Mouse (Mus musculus) midbrain, embryonic 10.5 days (tissue): ENCODE measurements around the gene Ly6g6e. TPM values are rescaled to one million over a fixed set of nuclear protein-coding genes. Genes with fewer than 3 reads are reported as not detected.

Experiments
- DNase-seq: peaks from one replicate; pipeline ENCODE4 v3.0.0-alpha.2; 2017; ENCODE audit warnings: low spot score
- H3K27ac ChIP-seq: fragments of 300-500 bp; sonication (generic); replicated peaks from 2 replicates; pipeline ENCODE4 v1.5.1; 2016; ENCODE audit warnings: mild to moderate bottlenecking
- H3K27me3 ChIP-seq: fragments of 300-500 bp; sonication (generic); 2 replicates; pipeline ENCODE4 v1.6.1; 2016; ENCODE audit warnings: low read depth, mild to moderate bottlenecking; ENCODE audit not compliant: poor library complexity, severe bottlenecking
- H3K36me3 ChIP-seq: fragments of 300-500 bp; sonication (generic); 2 replicates; pipeline ENCODE4 v1.6.1; 2016; ENCODE audit warnings: mild to moderate bottlenecking, moderate library complexity
- H3K4me1 ChIP-seq: fragments of 300-500 bp; sonication (generic); 2 replicates; pipeline ENCODE4 v1.6.1; 2016
- H3K4me3 ChIP-seq: fragments of 300-500 bp; sonication (generic); 2 replicates; pipeline ENCODE4 v1.5.1; 2016; ENCODE audit warnings: mild to moderate bottlenecking, moderate library complexity
- H3K9me3 ChIP-seq: fragments of 300-500 bp; sonication (generic); replicated peaks from 2 replicates; pipeline ENCODE4 v1.6.1; 2016; ENCODE audit warnings: mild to moderate bottlenecking
- WGBS: fragments of 180-500 bp; shearing (Covaris S2); methylation state at CpG from one replicate; pipeline ENCODE4 v1.1.7; 2016; 5-methylcytosine and 5-hydroxymethylcytosine counted together
- polyA plus RNA-seq: library from polyadenylated mRNA; unstranded; fragments of >200 nt; fragmentation: Nextera tagmentation; extraction: Ambion mirVana; gene quantifications from 2 replicates; pipeline ENCODE4 v1.2.1, GENCODE M21; 2016

The Ly6g6e gene
- polyA plus RNA-seq, 1 experiment from 2014 or later: 0.59 TPM

DNA sequence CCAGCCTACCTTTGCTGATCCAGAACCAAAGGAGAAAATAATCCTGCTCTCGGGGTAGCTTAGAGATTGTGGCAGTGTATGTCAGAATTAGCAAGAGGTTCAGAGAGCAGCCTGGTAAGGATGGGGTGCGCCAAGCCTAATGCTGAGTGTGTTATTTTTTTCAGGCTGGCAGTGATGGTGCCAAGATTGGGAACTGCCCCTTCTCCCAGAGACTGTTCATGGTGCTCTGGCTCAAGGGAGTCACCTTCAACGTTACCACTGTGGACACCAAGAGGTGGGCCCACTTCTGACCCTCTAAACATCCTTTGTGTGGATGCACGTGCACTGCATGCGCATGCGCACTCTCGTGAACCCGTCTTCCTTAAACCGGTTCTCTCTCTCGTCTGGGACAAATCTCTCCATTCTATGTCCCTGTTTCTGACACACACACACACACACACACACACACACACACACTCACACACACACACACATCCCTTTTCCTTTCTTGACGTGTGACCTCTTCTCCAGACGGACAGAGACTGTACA is 24.4 kb upstream of the Ly6g6e start:
- H3K36me3 ChIP-seq: peaks cover 50% of the 10 kb centered on the region
- H3K9me3 ChIP-seq: no peaks in the 10 kb centered on the region; the same call in 1 of the 2 replicates
- WGBS: 85% methylated on average over 12 of the region's 12 CpGs
- DNase-seq: no peak
- no peaks in the 10 kb centered on the region for H3K27me3 ChIP-seq
- peaks cover 57% of the 10 kb centered on the region for H3K4me1 ChIP-seq
- H3K27ac ChIP-seq: peak overlapping the region; percentile 97
- H3K4me3 ChIP-seq: peak overlapping the region; percentile 70

DNA sequence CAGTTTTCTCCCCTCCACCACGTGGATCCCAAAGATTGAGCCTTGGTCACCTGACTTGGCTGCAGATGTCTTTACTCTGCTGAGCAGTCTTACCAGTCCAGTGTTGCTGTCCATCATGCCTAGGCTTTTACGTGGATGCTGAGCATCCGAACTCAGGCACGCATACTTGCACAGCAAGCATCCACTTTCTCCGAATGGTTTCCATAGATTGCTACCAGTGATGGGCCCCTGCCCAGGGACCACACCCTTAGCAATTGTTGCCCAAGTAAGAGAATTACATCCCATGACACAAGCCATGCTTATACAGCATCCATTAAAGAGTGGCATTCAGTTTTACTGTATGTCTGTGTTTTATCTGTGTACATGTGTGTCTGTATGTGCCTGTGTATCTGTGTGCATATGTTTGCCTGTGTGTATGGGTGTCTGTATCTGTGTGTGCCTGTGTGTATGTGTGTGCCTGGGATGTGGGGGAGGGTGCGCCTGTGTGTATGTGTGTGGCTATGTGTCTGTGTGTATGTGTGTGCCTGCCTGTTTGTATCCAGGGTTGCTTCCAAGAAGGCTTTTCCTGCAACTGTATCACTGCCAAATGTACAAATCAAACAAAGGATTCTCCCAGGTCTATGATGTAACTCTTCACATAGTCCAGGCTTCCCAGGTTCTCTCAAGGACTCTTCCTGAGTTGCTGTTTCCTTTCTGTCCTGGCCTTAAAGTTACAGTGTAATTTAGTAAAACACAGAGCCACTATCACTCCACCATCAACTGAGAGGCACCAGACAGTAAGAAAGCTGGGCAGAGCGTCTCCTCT is 20.8 kb upstream of the Ly6g6e start:
- H3K36me3 ChIP-seq: peaks cover 69% of the 10 kb centered on the region
- no peak overlapping the region for H3K27ac ChIP-seq
- 0 out of 2 replicates have a peak overlapping the region, but pooled peaks have one; percentile 2 for H3K4me3 ChIP-seq
- H3K9me3 ChIP-seq: no peaks in the 10 kb centered on the region; the same call in 1 of the 2 replicates
- no peaks in the 10 kb centered on the region for H3K27me3 ChIP-seq
- H3K4me1 ChIP-seq: peaks cover 46% of the 10 kb centered on the region
- DNase-seq: no peak
- 95% methylated on average over 7 of the region's 7 CpGs for WGBS

- no peaks in the 10 kb centered on the region; the same call in 1 of the 2 replicates for H3K9me3 ChIP-seq
- H3K4me1 ChIP-seq: peaks cover 42% of the 10 kb centered on the region
- H3K36me3 ChIP-seq: peaks cover 80% of the 10 kb centered on the region
- H3K27ac ChIP-seq: no peak overlapping the region
- 86% methylated on average over 3 of the region's 3 CpGs for WGBS
- no peak overlapping the region for H3K4me3 ChIP-seq
- DNase-seq: no peak
- peaks cover 5% of the 10 kb centered on the region; the same call in 1 of the 2 replicates for H3K27me3 ChIP-seq
Observed at GRCm38 (mm10) chr17:35057090-35057489, 19.6 kb upstream of the Ly6g6e start.

GRCm38 (mm10) chr17:35058316-35058715 is 18.4 kb upstream of the Ly6g6e start:
- H3K4me3 ChIP-seq: peak overlapping the region; percentile 88
- H3K4me1 ChIP-seq: peaks cover 32% of the 10 kb centered on the region
- peaks cover 17% of the 10 kb centered on the region for H3K27me3 ChIP-seq
- no peaks in the 10 kb centered on the region; the same call in 1 of the 2 replicates for H3K9me3 ChIP-seq
- WGBS: 80% methylated on average over 9 of the region's 9 CpGs
- H3K36me3 ChIP-seq: peaks cover 81% of the 10 kb centered on the region
- peak overlapping the region; percentile 99 for H3K27ac ChIP-seq
- no peak for DNase-seq

DNA sequence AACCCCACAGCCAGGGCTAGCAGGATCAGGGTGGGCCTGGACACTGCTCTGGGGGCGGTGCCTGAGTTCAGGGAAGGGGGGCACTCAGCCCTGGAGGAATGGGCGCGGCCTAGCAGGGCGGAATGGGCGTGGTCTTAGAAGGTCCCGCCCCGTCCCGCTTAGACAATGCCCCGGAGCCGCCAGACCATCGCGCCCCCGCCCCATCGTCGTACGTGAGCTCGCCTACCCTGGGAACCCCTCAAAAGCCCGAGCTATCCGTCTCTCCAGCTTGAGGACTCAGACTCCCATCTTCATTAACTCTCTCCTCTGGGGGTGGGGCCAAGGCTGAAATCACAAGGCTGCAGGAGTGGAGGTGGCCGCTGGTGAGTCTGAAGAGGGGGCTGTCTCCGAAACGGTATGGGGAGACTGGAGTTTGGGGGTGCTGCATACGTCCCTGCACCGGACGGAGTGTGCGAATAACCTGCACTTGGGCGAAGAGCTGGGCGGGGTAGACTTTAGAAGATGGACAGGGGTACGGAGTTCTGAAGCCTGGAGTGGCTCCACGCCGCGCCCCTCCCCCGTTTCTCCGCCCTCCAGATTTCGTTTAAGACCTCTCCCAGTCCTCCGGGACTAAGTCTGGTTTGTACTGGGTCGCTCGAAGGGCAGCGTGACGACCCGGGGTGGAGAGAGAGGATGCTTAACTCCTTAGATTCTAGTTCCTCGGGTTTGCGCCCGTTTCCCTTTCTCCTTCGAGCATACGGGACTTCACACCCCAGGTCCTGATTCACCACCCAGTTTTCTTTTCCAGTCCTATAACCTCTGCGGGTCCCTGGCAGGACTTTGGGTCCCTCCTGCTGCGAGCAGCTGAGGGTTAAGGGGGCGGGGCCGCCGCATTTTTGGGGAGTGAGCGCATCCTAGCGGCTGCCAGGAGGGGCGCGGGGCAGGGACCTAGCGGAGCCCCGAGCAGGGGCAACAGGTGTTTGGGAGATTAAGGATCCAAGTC is 17.5 kb upstream of the Ly6g6e start, which contains the start of gene Ddah2:
Ddah2 (plus strand) TSS at position 125 of the 982 bp plus-strand sequence.
- Histone ChIP-seq H3K36me3 (peaks cover 77% of the 10 kb centered on the region), H3K27ac (peak within 1 kb of the TSS; percentile 99), H3K4me3 (peak within 1 kb of the TSS; percentile 88), H3K27me3 (peaks cover 25% of the 10 kb centered on the region), H3K9me3 (no peaks in the 10 kb centered on the region; the same call in 1 of the 2 replicates), H3K4me1 (peaks cover 39% of the 10 kb centered on the region)
- peak; percentile 96 for DNase-seq
- WGBS: under 1% methylated on average over 57 of the region's 57 CpGs

- Histone ChIP-seq H3K27ac (peak overlapping the region; percentile 99), H3K4me3 (peak overlapping the region; percentile 88), H3K9me3 (no peaks in the 10 kb centered on the region), H3K36me3 (peaks cover 68% of the 10 kb centered on the region), H3K27me3 (peaks cover 34% of the 10 kb centered on the region), H3K4me1 (peaks cover 48% of the 10 kb centered on the region)
- DNase-seq: no peak
- 37% methylated on average over 14 of the region's 14 CpGs for WGBS
Observed at GRCm38 (mm10) chr17:35060071-35060470, 16.6 kb upstream of the Ly6g6e start.

GRCm38 (mm10) chr17:35060737-35061297 is 15.9 kb upstream of the Ly6g6e start:
- 62% methylated on average over 22 of the region's 22 CpGs for WGBS
- H3K4me3 ChIP-seq: peak overlapping the region; percentile 88
- H3K4me1 ChIP-seq: peaks cover 56% of the 10 kb centered on the region
- H3K27me3 ChIP-seq: peaks cover 42% of the 10 kb centered on the region
- no peaks in the 10 kb centered on the region for H3K9me3 ChIP-seq
- DNase-seq: no peak
- H3K27ac ChIP-seq: peak overlapping the region; percentile 99; the same call in 1 of the 2 replicates
- peaks cover 61% of the 10 kb centered on the region for H3K36me3 ChIP-seq

GRCm38 (mm10) chr17:35061299-35061698 is 15.4 kb upstream of the Ly6g6e start:
- no peak for DNase-seq
- Histone ChIP-seq H3K4me1 (peaks cover 59% of the 10 kb centered on the region), H3K9me3 (no peaks in the 10 kb centered on the region), H3K27ac (no peak overlapping the region), H3K36me3 (peaks cover 56% of the 10 kb centered on the region), H3K27me3 (peaks cover 46% of the 10 kb centered on the region), H3K4me3 (peak overlapping the region; percentile 88)
- WGBS: 88% methylated on average over 8 of the region's 8 CpGs

GRCm38 (mm10) chr17:35063466-35063865 is 13.2 kb upstream of the Ly6g6e start:
- no peak for DNase-seq
- Histone ChIP-seq H3K9me3 (no peaks in the 10 kb centered on the region), H3K27ac (no peak overlapping the region), H3K4me3 (no peak overlapping the region), H3K4me1 (peaks cover 54% of the 10 kb centered on the region), H3K36me3 (peaks cover 38% of the 10 kb centered on the region), H3K27me3 (peaks cover 68% of the 10 kb centered on the region)
- WGBS: 96% methylated on average over 3 of the region's 3 CpGs

GRCm38 (mm10) chr17:35064378-35064877 is 12.3 kb upstream of the Ly6g6e start:
- no peak for DNase-seq
- H3K27me3 ChIP-seq: peaks cover 74% of the 10 kb centered on the region
- 0 out of 2 replicates have a peak overlapping the region, but pooled peaks have one; percentile 28 for H3K27ac ChIP-seq
- H3K4me1 ChIP-seq: peaks cover 49% of the 10 kb centered on the region
- no peaks in the 10 kb centered on the region for H3K9me3 ChIP-seq
- H3K4me3 ChIP-seq: peak overlapping the region; percentile 52
- 37% methylated on average over 10 of the region's 10 CpGs for WGBS
- H3K36me3 ChIP-seq: peaks cover 38% of the 10 kb centered on the region

- 1% methylated on average over 48 of the region's 48 CpGs for WGBS
- peaks cover 41% of the 10 kb centered on the region for H3K4me1 ChIP-seq
- H3K36me3 ChIP-seq: peaks cover 34% of the 10 kb centered on the region
- peak within 1 kb of the TSS; percentile 70 for H3K27ac ChIP-seq
- peak; percentile 65 for DNase-seq
- peaks cover 74% of the 10 kb centered on the region for H3K27me3 ChIP-seq
- H3K4me3 ChIP-seq: peak within 1 kb of the TSS; percentile 52
- no peaks in the 10 kb centered on the region for H3K9me3 ChIP-seq
Observed at GRCm38 (mm10) chr17:35064951-35065947, 11.5 kb upstream of the Ly6g6e start, which contains the start of gene Ly6g6c. Ly6g6c (plus strand) TSS chr17:35065388.
